Mouse (Mus musculus) ovary, postnatal 36 days (tissue): Measurements from ENCODE around the gene Plcl1.

ENCODE experiments used
- DNase-seq: peaks from one replicate; pipeline ENCODE4 v3.0.0; 2022; ENCODE audit warnings: low spot score, mixed read lengths

The Plcl1 gene

DNA sequence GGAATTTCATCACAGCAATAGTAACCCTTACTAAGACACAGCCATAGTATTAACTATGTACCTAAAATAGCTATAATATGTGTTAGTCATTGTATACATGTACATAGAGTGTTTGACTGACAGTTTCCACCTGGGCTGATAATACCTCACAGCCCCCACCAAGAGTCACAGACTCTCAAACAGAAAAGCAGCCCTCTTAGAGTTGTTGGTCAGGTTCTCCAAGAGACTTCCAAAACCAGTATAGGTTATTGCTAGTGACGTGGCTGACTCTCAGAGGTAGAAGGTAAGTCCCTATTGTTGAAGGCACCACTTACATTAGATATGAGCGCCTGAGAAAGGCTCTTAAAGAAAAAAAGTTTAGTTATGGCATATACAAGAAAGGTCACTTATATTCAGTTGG, 120.0 kb downstream of the Plcl1 start:
- DNase-seq, result no peak

DNA sequence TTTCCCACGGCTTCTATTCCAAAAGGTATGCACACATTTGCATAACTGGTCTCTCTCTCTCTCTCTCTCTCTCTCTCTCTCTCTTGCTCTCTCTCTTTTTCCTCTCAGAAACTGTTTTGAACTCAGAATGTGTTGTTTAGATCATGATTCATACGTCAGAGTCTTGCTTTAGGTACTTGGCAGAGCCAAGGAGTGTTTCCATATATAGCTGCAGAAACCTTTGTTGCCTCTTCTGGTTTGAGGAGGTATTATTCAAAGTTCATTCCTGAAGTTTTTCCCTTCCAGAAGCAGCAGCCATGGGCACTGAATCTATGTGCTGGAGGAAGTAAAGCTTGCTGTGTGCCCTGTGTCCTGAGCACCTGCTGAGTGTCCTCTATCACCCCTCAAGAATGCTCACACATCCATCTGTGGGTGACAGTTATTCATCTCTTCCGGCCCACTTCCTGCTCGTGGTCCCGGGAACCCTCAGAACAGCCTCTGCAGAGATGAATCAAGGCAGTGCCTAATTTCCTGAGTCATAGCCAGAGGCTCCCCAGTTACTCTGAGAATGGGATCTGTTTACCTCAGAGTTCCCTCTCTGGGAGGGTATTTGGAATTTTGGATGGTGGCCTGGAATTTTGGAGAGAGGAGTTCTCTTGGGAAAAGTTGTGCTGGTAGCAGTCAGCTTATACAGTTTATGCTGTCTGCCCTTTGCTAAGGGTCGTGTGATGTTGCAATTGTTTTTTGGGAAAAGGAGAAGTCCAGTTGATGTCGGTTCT, 123.0 kb downstream of the Plcl1 start:
- DNase-seq, result no peak

DNA sequence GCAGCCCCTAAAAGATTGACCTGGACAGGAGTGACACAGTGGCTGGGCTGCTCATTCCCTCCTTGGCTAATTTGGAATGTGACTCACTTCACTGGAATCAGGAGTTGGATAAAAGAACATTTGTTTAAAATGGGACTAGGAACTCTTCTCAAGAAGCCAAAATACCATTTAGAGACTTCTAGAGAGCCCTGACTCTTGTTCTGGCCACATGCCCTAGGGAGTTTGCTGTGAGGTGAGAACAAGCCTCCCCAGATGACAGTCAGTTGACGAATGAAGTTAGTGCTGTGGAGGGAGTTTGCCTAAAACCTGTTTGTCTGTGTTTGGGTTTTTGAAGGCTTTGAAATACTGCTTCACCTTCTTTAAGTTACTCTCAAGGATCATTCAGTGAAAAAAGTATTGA, 128.1 kb downstream of the Plcl1 start:
- DNase-seq, result no peak

DNA sequence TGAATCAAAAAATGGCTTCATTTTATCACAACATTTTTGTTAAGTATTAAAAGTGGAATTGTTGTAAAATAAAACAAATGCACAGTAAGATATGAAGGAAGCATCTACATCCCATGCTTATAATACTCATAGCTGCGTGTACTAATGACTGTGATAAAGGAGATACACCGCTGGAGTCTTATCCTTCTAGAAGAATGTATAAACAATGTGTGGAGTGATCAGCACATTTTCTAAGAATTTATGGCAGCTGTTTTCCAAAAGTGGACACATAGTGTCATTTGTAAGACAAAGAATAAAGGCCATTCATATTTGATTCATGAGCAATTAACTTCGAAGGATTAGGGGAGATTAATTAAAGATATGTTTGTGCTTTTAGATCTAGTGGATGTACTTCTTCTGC, 148.7 kb downstream of the Plcl1 start:
- DNase-seq, result no peak

DNA sequence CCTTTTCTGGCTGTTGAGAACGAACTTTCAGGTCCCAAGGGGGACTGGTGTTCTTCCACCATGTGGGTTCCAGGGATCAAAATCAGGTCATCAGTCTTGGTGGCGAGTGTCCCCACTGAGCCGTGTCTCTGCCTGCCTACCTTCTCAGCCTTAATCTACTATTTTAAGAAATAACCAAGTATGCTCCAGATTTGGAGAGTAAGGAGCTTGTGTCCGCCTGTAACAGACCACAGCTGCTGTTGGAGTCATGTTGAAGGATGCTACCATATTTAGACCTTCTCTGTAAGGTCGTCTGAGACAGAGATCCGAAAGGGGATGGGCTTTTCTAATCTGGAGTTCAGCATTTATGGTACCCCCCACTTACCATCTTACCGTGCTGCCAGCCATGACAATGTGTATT, 152.2 kb downstream of the Plcl1 start:
- DNase-seq, result no peak

DNA sequence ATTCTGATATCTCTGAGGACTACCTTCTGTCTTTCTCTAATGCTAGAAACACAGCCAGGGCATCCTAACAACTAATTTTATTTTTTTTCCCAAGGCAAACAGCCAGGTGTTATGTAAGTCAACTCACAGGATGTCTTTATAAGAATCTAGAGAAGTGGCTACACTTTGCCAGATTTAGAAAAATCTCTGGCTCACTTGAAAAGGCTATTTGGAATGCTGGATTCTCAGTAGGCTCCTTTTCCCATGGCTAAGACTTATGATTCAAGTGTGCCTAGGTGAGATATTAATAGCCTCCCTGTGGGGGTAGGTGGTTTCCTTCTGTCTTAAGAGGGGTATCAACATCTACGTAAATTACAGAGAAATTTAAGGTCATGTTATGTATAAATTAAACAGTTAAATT, 152.7 kb downstream of the Plcl1 start:
- DNase-seq, result no peak

DNA sequence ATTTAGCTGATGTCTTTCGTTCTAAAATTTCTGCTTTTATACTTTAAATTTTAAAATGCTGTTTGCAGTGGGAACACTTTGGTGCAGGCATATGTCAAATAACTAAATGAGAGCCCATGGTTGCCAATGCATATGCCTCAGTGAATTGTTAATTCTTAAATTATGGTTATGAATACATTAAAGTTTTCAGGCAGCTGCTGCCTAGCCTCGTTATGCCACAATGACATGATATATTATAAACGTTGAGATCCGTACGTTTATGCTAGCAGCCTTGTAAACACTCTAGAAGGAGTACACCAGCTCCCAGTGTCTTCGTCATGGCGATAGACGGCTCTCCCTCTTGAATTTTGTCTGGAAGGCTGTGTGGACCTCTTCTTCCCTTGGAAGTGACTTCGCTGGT, 154.3 kb downstream of the Plcl1 start:
- DNase-seq, result no peak

DNA sequence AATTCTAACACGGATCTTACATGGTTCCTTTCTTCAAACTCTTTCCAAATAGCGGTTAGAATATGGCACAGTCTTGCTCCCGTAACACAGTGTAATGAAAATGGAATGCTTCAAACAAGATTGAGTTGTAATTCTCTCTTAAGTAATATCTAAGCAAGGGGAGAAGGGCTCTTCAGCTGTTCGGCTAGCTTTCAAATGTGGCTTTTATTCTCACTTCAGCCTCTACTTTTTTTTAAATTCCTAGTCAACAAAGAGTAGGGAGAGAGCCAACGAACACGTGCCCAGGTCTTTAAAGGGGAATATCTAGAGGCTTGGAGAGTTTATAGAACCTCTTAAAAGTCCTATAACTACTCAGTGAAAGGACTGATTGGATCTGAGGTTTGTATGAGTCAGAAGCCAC, 160.2 kb downstream of the Plcl1 start:
- DNase-seq, result no peak

DNA sequence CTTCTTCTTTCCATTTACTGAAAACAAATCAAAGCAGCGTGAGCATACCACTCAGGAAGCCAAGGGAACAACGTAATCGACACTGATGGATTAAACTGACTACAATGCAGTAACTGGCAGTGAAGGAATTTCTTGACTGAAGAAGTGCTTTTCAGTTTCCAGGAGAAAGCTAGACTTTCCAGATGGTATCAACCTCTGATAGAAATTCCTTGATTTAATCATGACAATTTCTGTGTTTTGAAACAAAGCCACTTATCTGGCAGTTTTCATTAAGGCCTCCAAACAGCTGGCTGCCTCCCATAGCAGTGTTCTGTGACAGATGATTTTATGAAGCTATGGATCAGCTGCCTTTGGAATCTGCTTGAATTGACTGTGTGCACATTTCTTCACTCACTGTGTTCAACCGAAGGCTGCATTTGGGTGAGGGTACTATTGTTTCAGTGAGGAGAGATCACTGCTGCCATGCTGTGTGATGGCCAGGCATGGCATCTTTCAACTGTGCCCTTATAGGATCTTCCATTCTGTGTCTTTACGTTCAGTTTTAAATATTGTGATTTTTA, 162.2 kb downstream of the Plcl1 start:
- no peak for DNase-seq

DNA sequence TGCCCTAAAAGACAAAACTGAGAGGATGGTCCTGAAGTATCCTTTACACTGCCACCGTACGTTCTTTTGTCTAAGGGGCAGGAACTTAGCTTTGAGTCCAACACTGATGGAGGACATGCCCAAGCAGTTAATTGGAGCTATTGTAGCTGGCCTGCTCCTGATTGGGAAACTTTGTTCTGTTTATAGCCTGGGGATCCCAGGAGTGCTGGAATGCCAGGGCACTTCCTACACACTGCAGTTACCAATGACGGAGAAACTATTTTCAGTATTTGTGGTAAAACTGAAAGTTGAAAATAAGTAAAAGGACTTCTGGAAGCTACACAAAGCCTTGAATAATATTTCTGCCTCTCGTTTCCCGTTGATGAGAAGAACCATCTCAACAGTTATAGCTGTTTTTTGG, 164.5 kb downstream of the Plcl1 start:
- no peak for DNase-seq

DNA sequence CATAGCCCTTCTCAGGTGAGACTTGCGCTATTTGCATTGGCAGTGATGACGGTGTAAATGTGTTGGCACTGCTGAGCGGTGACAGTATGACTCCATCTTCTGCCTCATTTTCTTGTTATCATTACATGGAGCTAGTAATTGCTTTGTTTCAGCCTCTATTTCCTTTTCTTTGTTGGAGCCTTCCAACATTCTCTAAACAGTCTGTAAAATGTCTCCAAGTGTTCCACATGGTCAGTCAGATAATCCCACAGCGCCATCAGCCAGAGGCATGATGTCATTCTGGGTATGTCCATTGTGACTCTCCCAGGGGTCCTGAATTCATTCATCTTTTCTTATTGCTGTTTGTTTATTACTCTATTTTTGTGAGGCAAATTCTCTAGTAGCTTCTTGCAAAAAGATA, 165.7 kb downstream of the Plcl1 start:
- no peak for DNase-seq

DNA sequence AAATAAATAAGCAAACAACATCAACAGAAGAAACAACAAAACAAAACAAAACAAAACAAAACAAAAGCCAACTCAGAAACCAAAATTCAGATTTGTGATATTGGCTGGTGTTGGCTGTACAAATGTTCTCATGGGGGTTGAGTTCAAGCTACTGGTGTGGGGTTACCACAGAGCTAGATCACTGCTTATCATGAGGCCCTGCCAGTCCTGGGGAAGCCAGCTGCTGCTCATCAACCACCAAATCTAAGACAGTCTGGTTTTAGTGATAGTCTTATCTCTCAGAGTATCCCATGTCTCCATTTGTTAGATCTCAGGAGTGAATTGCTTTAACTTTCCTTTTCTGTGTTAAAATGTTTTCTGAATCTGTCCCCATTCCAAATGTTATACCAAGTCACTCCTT, 166.5 kb downstream of the Plcl1 start:
- no peak for DNase-seq

DNA sequence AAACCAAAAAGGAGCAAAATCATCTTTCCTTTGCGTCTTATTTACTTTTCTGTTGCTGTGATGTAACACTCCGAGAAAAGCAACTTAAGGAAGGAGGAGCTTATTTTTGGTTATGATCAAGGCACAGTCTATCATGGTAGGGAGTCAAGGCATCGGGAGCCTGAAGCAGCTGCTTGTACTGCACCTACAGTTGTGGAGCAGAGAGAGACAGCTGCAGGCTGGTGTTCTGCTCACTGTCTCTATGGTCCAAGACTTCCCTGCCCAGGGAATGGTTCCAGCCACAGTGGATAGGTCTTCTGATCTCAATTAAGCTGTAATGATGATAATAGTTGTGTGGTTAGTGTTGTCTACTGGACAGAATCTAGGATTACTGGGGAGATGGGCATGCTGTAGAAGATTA, 166.9 kb downstream of the Plcl1 start:
- DNase-seq, result no peak

DNA sequence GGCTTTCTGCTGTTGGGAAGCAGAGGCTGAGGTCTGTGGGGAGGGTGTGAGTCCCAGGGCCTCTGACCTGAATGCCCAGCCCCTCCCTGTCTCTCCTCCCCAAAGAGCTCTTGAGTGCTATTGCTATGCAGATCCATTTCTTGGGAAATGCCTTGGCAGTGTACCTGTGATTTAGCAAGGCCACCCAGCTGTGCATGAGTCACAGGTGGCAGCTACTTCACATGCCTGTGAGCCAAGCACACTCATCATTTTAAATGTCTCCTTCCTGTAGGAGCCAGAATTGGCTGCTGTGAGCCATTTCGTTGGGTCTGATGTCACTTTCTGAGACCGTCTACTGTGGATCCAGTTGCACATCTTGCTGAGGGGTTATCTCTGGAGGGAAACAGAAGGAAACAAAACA, 170.2 kb downstream of the Plcl1 start:
- DNase-seq, result peak; percentile 10

DNA sequence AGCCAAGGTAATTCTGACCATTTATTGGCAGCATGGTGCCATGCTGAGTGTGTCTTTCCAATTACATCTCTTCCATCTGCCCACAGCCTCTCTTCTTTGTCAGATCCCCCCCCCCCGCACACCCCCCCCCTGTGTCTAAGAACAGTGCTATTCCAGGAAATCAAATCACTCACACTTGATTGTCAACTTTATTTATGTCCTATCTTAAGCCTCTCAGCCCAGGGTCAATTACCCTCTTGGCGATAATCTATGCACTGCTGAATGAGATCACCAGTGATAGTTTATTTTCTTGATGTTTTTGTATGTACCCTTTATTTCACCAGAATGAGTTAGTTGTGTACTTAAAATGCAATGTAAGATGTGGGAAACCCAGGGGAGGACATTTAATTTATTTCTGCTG, 176.0 kb downstream of the Plcl1 start:
- DNase-seq, result no peak

DNA sequence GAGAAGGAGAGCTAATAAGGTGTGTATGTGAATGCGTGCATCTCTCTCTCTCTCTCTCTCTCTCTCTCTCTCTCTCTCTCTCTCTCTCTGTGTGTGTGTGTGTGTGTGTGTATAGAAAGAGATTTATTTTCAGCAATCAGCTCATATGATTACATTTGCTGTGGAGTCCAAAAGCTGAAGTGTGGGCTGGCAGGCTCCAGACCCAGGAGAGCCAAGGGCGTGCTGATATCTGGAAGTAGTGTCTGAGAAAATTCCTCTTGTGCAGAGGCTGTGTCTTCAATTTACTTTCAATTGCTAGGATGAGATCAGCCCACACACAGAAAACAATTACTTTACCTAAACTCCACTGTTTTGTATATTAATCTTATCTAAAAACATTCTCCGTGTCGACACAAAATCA, 179.7 kb downstream of the Plcl1 start:
- peak; percentile 5 for DNase-seq

DNA sequence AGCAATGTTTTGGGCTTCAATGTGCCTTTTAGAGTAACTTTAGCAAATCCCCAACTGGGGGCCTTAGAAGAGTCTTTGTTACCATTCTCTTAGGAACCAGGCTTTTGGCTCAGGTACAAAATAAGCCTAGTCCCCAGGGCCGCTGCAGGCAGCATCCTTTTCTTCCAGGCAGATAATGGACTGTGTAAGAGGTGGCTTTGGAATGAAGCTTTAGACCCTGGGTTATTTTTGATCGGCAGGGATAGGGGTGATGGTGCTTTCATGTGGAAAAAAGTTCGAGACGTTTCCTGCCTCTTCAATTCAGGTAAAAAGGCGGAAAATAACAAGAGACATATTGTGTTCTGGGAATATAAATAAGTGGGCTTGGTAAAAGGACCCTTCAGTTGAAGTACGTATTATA, 182.4 kb downstream of the Plcl1 start:
- no peak for DNase-seq

DNA sequence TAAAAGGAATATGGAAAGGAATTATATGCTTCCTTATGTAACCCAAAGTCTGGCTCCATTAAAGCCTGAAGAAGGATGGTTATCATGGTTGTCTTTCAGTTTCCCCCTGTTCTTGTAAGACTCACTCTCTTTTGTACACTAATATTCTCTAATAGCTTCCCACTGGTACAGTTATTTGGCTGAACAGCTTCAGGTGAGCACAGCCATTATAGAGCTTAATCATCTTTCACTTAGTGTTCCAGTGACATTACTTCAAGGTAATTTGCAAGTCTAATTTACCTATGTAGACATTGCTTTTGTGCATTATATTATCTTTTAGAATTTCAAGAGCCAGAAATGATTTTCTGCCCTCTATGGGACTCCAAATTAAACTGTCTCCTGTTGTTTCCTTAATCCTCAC, 184.3 kb downstream of the Plcl1 start:
- DNase-seq, result no peak

DNA sequence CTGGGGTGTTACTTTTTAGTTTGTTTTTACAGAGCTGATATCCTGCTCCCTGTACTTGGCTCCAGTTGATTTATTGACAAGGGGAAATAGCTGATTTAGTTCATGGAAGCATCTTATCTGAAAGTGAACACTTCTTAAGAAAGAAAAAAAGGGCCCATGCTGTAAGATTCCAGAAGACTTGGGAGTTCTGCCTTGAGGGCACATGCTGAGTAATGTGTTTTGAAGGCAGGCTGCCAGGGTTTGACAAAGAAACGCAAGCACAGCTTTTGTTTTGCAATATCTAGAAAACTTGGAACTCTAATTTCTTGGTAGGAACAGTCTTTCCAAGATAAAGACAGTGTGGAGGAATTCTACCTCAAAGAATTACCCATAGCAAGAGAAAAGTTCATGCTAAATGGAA, 194.8 kb downstream of the Plcl1 start:
- DNase-seq, result peak; percentile 36

DNA sequence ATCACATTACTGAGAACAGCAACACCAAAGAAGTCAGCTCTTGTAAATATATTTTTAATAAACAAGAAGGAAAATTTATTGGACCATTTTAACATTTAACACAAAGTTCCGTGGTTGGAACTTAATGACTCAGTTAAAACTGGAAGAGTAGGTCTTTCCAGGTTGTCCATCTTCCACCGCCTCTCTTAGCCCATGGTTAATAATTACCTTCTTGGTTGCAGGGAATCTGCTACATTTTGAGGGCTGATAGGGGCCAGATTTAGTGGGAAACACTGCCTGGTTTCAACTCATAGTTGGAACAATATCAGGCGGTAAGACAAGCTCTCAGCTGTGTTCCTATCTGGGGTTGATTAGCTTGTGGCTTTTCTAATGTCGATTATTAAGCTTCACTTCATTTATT, 198.9 kb downstream of the Plcl1 start:
- no peak for DNase-seq

DNA sequence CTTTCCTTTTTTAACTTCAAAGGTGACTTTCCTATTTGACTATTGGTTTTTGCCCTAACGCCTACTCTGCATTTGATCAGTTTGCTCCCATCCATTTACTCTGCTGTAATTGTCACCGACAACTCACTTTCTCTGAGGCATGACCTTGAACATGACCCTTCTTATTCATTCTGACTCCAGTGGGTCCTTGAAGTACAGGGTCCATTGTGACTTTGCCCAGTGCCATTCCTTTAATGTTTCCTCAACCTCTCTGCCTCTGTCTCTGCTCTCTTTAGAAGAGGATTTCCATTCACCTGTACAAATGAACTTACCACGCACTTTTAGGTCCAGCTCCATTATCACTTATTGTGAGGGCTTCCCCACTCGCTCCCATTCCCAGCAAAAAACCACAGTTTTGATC, 199.7 kb downstream of the Plcl1 start:
- DNase-seq, result no peak

DNA sequence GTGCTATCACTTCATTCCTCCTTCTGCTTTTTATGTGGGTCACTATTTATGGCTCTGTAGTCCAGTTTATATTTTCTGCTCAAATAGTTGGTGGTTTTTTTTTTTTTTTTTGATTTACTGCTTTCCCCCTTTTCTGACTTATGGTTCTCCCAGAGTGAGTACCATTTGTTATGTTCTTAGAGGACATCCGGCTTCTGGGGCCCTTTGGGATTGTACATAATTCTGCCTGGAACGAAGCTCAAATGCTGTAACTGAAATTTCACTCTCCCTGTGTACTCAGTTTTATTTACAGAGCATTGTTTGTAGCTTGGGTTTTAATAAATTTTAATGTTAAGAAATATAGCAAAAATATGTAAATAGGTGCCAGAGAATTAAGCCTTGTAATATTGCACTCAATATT, 200.2 kb downstream of the Plcl1 start:
- no peak for DNase-seq

DNA sequence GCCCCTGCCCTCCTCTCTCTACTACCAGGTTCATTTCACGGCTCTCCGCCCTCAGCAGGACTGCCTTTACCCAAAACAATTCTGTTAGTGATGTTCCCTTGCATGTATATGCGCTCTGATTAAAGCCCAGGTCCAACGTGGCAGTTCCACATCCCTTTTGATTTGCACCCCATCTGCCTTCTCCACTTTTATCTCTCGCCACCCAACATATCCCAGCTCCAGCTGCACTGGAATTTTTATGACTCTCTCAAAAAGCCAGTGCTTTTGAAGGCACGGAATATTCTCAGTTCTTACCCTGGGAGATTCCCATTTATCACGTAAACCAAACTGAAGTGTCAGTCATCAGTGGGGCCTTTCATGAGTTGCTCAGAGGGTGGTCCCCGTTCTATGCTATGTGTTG, 200.7 kb downstream of the Plcl1 start:
- DNase-seq, result no peak

DNA sequence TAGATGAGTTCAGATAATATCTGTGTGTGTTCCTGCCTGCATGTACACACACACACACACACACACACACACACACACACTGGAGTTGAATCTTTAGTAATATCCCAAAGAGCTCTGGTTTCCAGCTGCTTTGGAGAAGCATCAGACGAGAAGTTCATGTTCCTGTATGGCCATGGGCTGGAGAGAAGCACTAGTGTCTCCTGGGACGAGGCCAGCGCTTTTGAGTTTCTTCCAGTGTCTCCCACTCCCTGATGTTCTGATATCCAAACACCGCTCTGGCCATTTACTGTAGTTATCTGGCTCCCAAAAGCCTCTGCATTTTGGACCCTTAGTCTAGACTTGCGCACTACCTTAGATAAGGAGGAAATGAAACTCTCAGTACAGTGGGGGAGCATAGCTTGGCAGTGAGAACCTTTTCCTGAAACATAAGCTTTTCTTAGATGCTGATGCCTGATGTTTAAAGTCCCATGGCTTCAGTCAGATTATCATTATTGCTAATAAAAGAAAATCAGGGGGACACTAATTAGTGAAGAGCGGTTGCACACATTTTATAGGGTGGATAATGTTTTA, 207.1 kb downstream of the Plcl1 start:
- DNase-seq, result peak; percentile 7
